Mouse (Mus musculus): ENCODE measurements around the gene Ptpra. TPM values are rescaled to one million over a fixed set of nuclear protein-coding genes. Genes with fewer than 3 reads are reported as not detected.
A peak's percentile ranks its signal among the peaks of the same experiment; 100 is the strongest.
"Not testable (repeated sequence)": the region's sequence is repeated elsewhere in the genome, so short reads cannot be mapped to it uniquely, and the experiment has no call there.

Gene Ptpra
- polyA plus RNA-seq, 1 experiment: 57.9 TPM

DNA sequence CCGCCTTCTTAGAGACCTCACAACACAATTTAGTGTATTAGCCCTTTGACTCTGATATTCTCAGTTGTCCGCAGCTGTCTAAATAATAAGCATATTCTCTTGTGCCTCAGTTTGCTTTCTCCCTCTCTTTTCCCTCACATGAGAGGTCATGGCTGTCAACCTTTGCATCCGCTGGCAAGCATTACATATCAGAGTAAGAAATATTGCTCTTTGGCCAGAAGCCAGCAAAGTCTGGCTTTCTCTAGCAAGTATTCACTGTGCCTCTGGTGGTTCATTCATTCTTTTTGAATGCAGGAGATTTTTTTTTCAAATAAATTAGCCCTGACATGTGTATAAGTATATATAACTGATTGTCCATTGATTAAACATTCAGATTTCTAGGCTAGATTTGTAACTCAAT lies 49.5 kb downstream of the Ptpra start:
- TF ChIP-seq MYOD1 (IDR thresholded peaks at IDR 0.05; ENCODE audit: control insufficient read depth in 1 of 3, insufficient read length in 2 of 3, low read depth in 2 of 3): no peak
- TF ChIP-seq CEBPB (IDR thresholded peaks at IDR 0.05; ENCODE audit: insufficient read depth, poor library complexity, severe bottlenecking): no peak
- TF ChIP-seq REST (IDR thresholded peaks at IDR 0.05; ENCODE audit: insufficient read depth, insufficient read length): no peak
- TF ChIP-seq MYOG (IDR thresholded peaks at IDR 0.05; ENCODE audit: control insufficient read depth in 1 of 3, insufficient read depth in 1 of 3, insufficient read length in 2 of 3, low read depth in 2 of 3): no peak
- TF ChIP-seq USF1 (IDR thresholded peaks at IDR 0.05; ENCODE audit: low read depth): no peak
- TF ChIP-seq SRF (IDR thresholded peaks at IDR 0.05; ENCODE audit: control insufficient read depth, insufficient read length, low read depth): no peak
- TF ChIP-seq MAX (IDR thresholded peaks at IDR 0.05; ENCODE audit: low read depth): no peak
- no peak for TF ChIP-seq TCF3 (IDR thresholded peaks at IDR 0.05; ENCODE audit: insufficient read length, low read depth)
- Histone ChIP-seq H3K4me2 (ENCODE audit: low read depth) (no peak overlapping the region), H3K4me3 (no peak overlapping the region), H3K36me3 (ENCODE audit: control insufficient read depth, insufficient read depth) (peaks cover 5% of the 10 kb centered on the region), H3K79me2 (ENCODE audit: control insufficient read depth, insufficient read depth) (peaks cover 48% of the 10 kb centered on the region), H3K27me3 (ENCODE audit: control insufficient read depth, insufficient read depth, insufficient read length) (no peaks in the 10 kb centered on the region), H3ac (ENCODE audit: control insufficient read depth, insufficient read length) (no peak overlapping the region)

DNA sequence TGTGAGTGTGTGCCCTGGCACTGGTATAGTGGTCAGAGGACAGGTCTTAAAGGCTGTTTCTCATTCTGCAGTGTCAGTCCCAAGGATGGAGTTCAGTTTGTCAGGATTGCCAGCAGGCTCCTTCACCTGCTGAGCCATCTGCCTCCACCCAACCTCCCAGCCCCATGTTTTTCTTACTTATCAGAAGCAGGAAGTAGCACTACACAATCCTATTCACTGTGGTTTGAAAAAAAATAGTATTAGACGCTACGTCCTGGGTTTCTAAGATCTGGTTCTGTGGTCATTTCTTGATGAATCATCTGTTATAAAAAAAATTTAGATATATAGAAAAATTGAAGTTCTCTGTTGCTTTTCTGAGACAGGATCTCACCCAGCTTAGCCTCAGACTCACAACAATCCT lies 51.5 kb downstream of the Ptpra start:
- peaks cover 42% of the 10 kb centered on the region for H3K79me2 ChIP-seq (ENCODE audit: control insufficient read depth, insufficient read depth)

DNA sequence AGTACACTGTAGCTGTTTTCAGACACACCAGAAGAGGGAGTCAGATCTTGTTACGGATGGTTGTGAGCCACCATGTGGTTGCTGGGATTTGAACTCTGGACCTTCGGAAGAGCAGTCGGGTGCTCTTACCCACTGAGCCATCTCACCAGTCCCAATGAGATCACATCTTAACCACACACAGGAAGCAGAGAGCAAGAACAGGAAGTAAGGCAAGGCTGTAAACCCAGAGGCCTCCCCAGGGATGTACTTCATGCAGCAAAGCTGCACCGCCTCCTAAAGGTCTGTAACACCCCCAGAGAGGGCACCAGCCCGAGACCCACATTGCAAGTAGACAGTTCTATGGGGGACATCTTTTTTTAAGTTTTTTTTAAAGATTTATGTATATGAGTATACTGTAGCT lies 61.5 kb downstream of the Ptpra start:
- H3ac ChIP-seq (ENCODE audit: control insufficient read depth, insufficient read length): not testable (repeated sequence)

More for the DNA sequence above, 51.5 kb downstream of the Ptpra start:
- no peaks in the 10 kb centered on the region for H3K27me3 ChIP-seq (ENCODE audit: control insufficient read depth, insufficient read depth, insufficient read length)
- H3K4me2 ChIP-seq (ENCODE audit: low read depth): peak overlapping the region; percentile 55
- H3ac ChIP-seq (ENCODE audit: control insufficient read depth, insufficient read length): no peak overlapping the region
- peaks cover 21% of the 10 kb centered on the region for H3K36me3 ChIP-seq (ENCODE audit: control insufficient read depth, insufficient read depth)
- TF ChIP-seq MYOG (IDR thresholded peaks at IDR 0.05; ENCODE audit: control insufficient read depth in 1 of 3, insufficient read depth in 1 of 3, insufficient read length in 2 of 3, low read depth in 2 of 3) (peak in 1 of 3 experiments; percentile 28), SRF (IDR thresholded peaks at IDR 0.05; ENCODE audit: control insufficient read depth, insufficient read length, low read depth) (no peak), E2F4 (IDR thresholded peaks at IDR 0.05; ENCODE audit: insufficient read depth) (no peak), CEBPB (IDR thresholded peaks at IDR 0.05; ENCODE audit: insufficient read depth, poor library complexity, severe bottlenecking) (no peak), MYOD1 (IDR thresholded peaks at IDR 0.05; ENCODE audit: control insufficient read depth in 1 of 3, insufficient read length in 2 of 3, low read depth in 2 of 3) (peak in 1 of 3 experiments; percentile 42), TCF12 (IDR thresholded peaks at IDR 0.05; ENCODE audit: insufficient read depth, poor library complexity, severe bottlenecking) (peak; percentile 7)
- no peak overlapping the region for H3K4me3 ChIP-seq

GRCm38 (mm10) chr2:130513907-130514306 lies 63.8 kb downstream of the Ptpra start:
- no peaks in the 10 kb centered on the region for H3K36me3 ChIP-seq (ENCODE audit: control insufficient read depth, insufficient read depth)
- H3ac ChIP-seq (ENCODE audit: control insufficient read depth, insufficient read length): no peak overlapping the region
- H3K27me3 ChIP-seq (ENCODE audit: control insufficient read depth, insufficient read depth, insufficient read length): no peaks in the 10 kb centered on the region
- H3K4me2 ChIP-seq (ENCODE audit: low read depth): no peak overlapping the region
- no peak overlapping the region for H3K4me3 ChIP-seq
- no peak for TF ChIP-seq USF1 (IDR thresholded peaks at IDR 0.05; ENCODE audit: low read depth)
- TF ChIP-seq POLR2AphosphoS2 (IDR thresholded peaks at IDR 0.05; ENCODE audit: insufficient read length, low read depth): no peak
- no peak for TF ChIP-seq SRF (IDR thresholded peaks at IDR 0.05; ENCODE audit: control insufficient read depth, insufficient read length, low read depth)
- TF ChIP-seq MAX (IDR thresholded peaks at IDR 0.05; ENCODE audit: low read depth): no peak
- TF ChIP-seq POLR2A (IDR thresholded peaks at IDR 0.05; ENCODE audit: insufficient read length, low read depth): no peak
- no peak for TF ChIP-seq MYOD1 (IDR thresholded peaks at IDR 0.05; ENCODE audit: control insufficient read depth in 1 of 3, insufficient read length in 2 of 3, low read depth in 2 of 3)
- TF ChIP-seq REST (IDR thresholded peaks at IDR 0.05; ENCODE audit: insufficient read depth, insufficient read length): no peak
- TF ChIP-seq TCF12 (IDR thresholded peaks at IDR 0.05; ENCODE audit: insufficient read depth, poor library complexity, severe bottlenecking): no peak
- TF ChIP-seq MYOG (IDR thresholded peaks at IDR 0.05; ENCODE audit: control insufficient read depth in 1 of 3, insufficient read depth in 1 of 3, insufficient read length in 2 of 3, low read depth in 2 of 3): no peak
- TF ChIP-seq CEBPB (IDR thresholded peaks at IDR 0.05; ENCODE audit: insufficient read depth, poor library complexity, severe bottlenecking): no peak
- TF ChIP-seq E2F4 (IDR thresholded peaks at IDR 0.05; ENCODE audit: insufficient read depth): no peak
- no peak for TF ChIP-seq TCF3 (IDR thresholded peaks at IDR 0.05; ENCODE audit: insufficient read length, low read depth)
- no peaks in the 10 kb centered on the region for H3K79me2 ChIP-seq (ENCODE audit: control insufficient read depth, insufficient read depth)

More for the DNA sequence above, 61.5 kb downstream of the Ptpra start:
- not testable (repeated sequence) for H3K4me2 ChIP-seq (ENCODE audit: low read depth); H3K27me3 ChIP-seq (ENCODE audit: control insufficient read depth, insufficient read depth, insufficient read length); H3K4me3 ChIP-seq; H3K79me2 ChIP-seq (ENCODE audit: control insufficient read depth, insufficient read depth)
- H3K36me3 ChIP-seq (ENCODE audit: control insufficient read depth, insufficient read depth): peaks cover 15% of the 10 kb centered on the region

GRCm38 (mm10) chr2:130515791-130516190 lies 65.7 kb downstream of the Ptpra start:
- H3K27me3 ChIP-seq (ENCODE audit: control insufficient read depth, insufficient read depth, insufficient read length): no peaks in the 10 kb centered on the region
- no peak for TF ChIP-seq POLR2A (IDR thresholded peaks at IDR 0.05; ENCODE audit: insufficient read length, low read depth)
- no peak for TF ChIP-seq USF1 (IDR thresholded peaks at IDR 0.05; ENCODE audit: low read depth)
- no peak for TF ChIP-seq SRF (IDR thresholded peaks at IDR 0.05; ENCODE audit: control insufficient read depth, insufficient read length, low read depth)
- TF ChIP-seq MAX (IDR thresholded peaks at IDR 0.05; ENCODE audit: low read depth): no peak
- TF ChIP-seq TCF12 (IDR thresholded peaks at IDR 0.05; ENCODE audit: insufficient read depth, poor library complexity, severe bottlenecking): no peak
- no peak for TF ChIP-seq MYOG (IDR thresholded peaks at IDR 0.05; ENCODE audit: control insufficient read depth in 1 of 3, insufficient read depth in 1 of 3, insufficient read length in 2 of 3, low read depth in 2 of 3)
- no peak for TF ChIP-seq E2F4 (IDR thresholded peaks at IDR 0.05; ENCODE audit: insufficient read depth)
- no peak for TF ChIP-seq REST (IDR thresholded peaks at IDR 0.05; ENCODE audit: insufficient read depth, insufficient read length)
- TF ChIP-seq CEBPB (IDR thresholded peaks at IDR 0.05; ENCODE audit: insufficient read depth, poor library complexity, severe bottlenecking): no peak
- no peaks in the 10 kb centered on the region for H3K79me2 ChIP-seq (ENCODE audit: control insufficient read depth, insufficient read depth)
- no peak overlapping the region for H3K4me2 ChIP-seq (ENCODE audit: low read depth)
- no peak overlapping the region for H3K4me3 ChIP-seq
- peaks cover 11% of the 10 kb centered on the region for H3K36me3 ChIP-seq (ENCODE audit: control insufficient read depth, insufficient read depth)
- H3ac ChIP-seq (ENCODE audit: control insufficient read depth, insufficient read length): no peak overlapping the region

Measured in myocyte (in vitro differentiated cells).